Comparison of ENCODE assay signal across 15 mouse cellular contexts in the genomic region with DNA sequence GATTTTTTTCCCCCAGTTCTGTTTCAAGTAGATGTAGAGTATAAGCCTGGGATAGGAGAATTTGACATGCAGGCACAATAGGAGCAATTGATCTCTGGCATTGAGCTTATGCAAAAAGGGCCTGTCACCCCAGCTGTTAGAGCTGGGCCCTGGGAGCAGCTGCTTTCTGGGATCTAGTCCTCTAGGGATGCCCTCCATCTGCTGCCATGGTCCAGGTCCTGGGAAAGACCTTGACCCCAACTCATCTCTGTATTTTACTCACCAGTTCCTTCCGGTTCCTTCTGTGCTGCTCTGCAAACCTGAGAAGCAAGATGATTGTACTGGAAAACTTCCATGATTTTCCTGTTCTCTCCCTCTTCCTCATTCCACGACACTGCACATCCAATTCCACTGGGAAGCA.
DNase-seq lines count a peak whose midpoint lies in the region; ATAC-seq lines count a peak whose summit lies in the region.
"Had no signal": no experiment of that assay in that cellular context is flagged by ENCODE, and none has a peak within 500 bp of the region (broad histone marks: within the 10 kb centered on the region; RNA-seq: fewer than 3 reads in every experiment).

No protein-coding gene starts in this region.

- 60% methylated on average over 2 of the region's 2 CpGs for WGBS in forebrain, embryonic 12.5 days
- WGBS in forebrain, embryonic 10.5 days = 80% methylated on average over 2 of the region's 2 CpGs
- 77% methylated on average over 2 of the region's 2 CpGs for WGBS in embryonic facial prominence, embryonic 14.5 days
- 19% methylated on average over 2 of the region's 2 CpGs for WGBS in neural tube, embryonic 13.5 days

- H3K4me2 ChIP-seq in forebrain, embryonic 12.5 days = no peak overlapping the region
- no peak overlapping the region for H3K4me2 ChIP-seq in embryonic facial prominence, embryonic 14.5 days (ENCODE audit: low read depth, low read length)
- H3K4me2 ChIP-seq in neural tube, embryonic 13.5 days = no peak overlapping the region
- H3K4me2 ChIP-seq: heart, embryonic 11.5 days; liver, embryonic 12.5 days had no signal

- ATAC-seq in forebrain, embryonic 12.5 days (ENCODE audit: low FRiP score) = peak; percentile 69
- ATAC-seq in embryonic facial prominence, embryonic 14.5 days (ENCODE audit: low read depth) = 0 out of 2 replicates have a peak, but pooled peaks have one; percentile 47
- ATAC-seq in neural tube, embryonic 13.5 days (ENCODE audit: low read depth) = peak; percentile 54; the same call in 1 of the 2 replicates
- ATAC-seq in granulocyte monocyte progenitor cell, adult 5-6 weeks (replicated peaks; ENCODE audit: poor library complexity, severe bottlenecking) = no peak
- no peak for ATAC-seq in megakaryocyte, adult 5-6 weeks (ENCODE audit: poor library complexity, severe bottlenecking)
- ATAC-seq: activated CD4-positive, CD25-positive, alpha-beta regulatory T cell, adult 4 months; liver, embryonic 12.5 days had no signal

- DNase-seq in forebrain, embryonic 10.5 days (ENCODE audit: extremely low spot score, low spot score) = no peak
- DNase-seq in embryonic facial prominence, embryonic 14.5 days (ENCODE audit: low spot score) = peak; percentile 56
- DNase-seq in mesoderm, embryonic 11.5 days (ENCODE audit: low read depth, low spot score) = peak; percentile 63
- no peak for DNase-seq in heart, postnatal 10 days
- DNase-seq: kidney, adult 9 months; lung, postnatal 14 days; right cerebral cortex, adult 18-20 months; thymus, postnatal 14 days had no signal

- H3K36me3 ChIP-seq in forebrain, embryonic 12.5 days (replicated peaks) = no peaks in the 10 kb centered on the region
- no peaks in the 10 kb centered on the region for H3K36me3 ChIP-seq in forebrain, embryonic 10.5 days (replicated peaks)
- H3K36me3 ChIP-seq in embryonic facial prominence, embryonic 14.5 days (ENCODE audit: control insufficient read depth, insufficient read depth, low read length) = no peaks in the 10 kb centered on the region
- H3K36me3 ChIP-seq in neural tube, embryonic 13.5 days = no peaks in the 10 kb centered on the region

- no peaks in the 10 kb centered on the region for H3K27me3 ChIP-seq in forebrain, embryonic 12.5 days
- H3K27me3 ChIP-seq in forebrain, embryonic 10.5 days (ENCODE audit: poor library complexity, severe bottlenecking) = no peaks in the 10 kb centered on the region
- no peaks in the 10 kb centered on the region for H3K27me3 ChIP-seq in embryonic facial prominence, embryonic 14.5 days (replicated peaks; ENCODE audit: control insufficient read depth, insufficient read depth, low read length)
- H3K27me3 ChIP-seq in neural tube, embryonic 13.5 days = no peaks in the 10 kb centered on the region
- H3K27me3 ChIP-seq: liver, embryonic 12.5 days had no signal

- H3K4me3 ChIP-seq in forebrain, embryonic 12.5 days (replicated peaks) = no peak overlapping the region
- H3K4me3 ChIP-seq in forebrain, embryonic 10.5 days = no peak overlapping the region
- no peak overlapping the region for H3K4me3 ChIP-seq in embryonic facial prominence, embryonic 14.5 days (ENCODE audit: low read depth, low read length)
- no peak overlapping the region for H3K4me3 ChIP-seq in neural tube, embryonic 13.5 days
- H3K4me3 ChIP-seq: liver, embryonic 12.5 days had no signal

- intact Hi-C loops in heart, postnatal 10 days (cut with DNase I) = no loop called here

- no peak overlapping the region for H3K9ac ChIP-seq in forebrain, embryonic 12.5 days
- no peak overlapping the region for H3K9ac ChIP-seq in embryonic facial prominence, embryonic 14.5 days (ENCODE audit: low read depth, low read length)
- no peak overlapping the region for H3K9ac ChIP-seq in neural tube, embryonic 13.5 days
- H3K9ac ChIP-seq: liver, embryonic 12.5 days had no signal

- H3K9me3 ChIP-seq in forebrain, embryonic 12.5 days = no peaks in the 10 kb centered on the region
- H3K9me3 ChIP-seq in forebrain, embryonic 10.5 days = no peaks in the 10 kb centered on the region
- H3K9me3 ChIP-seq in embryonic facial prominence, embryonic 14.5 days (ENCODE audit: control insufficient read depth, low read length) = no peaks in the 10 kb centered on the region
- H3K9me3 ChIP-seq in neural tube, embryonic 13.5 days = no peaks in the 10 kb centered on the region
- H3K9me3 ChIP-seq: liver, embryonic 12.5 days had no signal

- H3K27ac ChIP-seq in forebrain, embryonic 12.5 days = peak overlapping the region; percentile 81
- H3K27ac ChIP-seq in forebrain, embryonic 10.5 days = no peak overlapping the region
- no peak overlapping the region for H3K27ac ChIP-seq in embryonic facial prominence, embryonic 14.5 days (replicated peaks; ENCODE audit: low read depth, low read length)
- H3K27ac ChIP-seq in neural tube, embryonic 13.5 days (replicated peaks) = peak overlapping the region; percentile 78
- H3K27ac ChIP-seq: liver, embryonic 12.5 days had no signal

- peaks cover 42% of the 10 kb centered on the region for H3K4me1 ChIP-seq in forebrain, embryonic 12.5 days
- H3K4me1 ChIP-seq in forebrain, embryonic 10.5 days = peaks cover 32% of the 10 kb centered on the region
- H3K4me1 ChIP-seq in embryonic facial prominence, embryonic 14.5 days (ENCODE audit: control insufficient read depth, insufficient read depth, low read length) = no peaks in the 10 kb centered on the region
- H3K4me1 ChIP-seq in neural tube, embryonic 13.5 days (replicated peaks) = peaks cover 51% of the 10 kb centered on the region

Comparison
In these comparisons a context has a peak if more than half of its experiments do, and no peak if none do; other contexts are left out.
1. H3K27ac ChIP-seq: peak in forebrain, embryonic 12.5 days (single experiment) and neural tube, embryonic 13.5 days (single experiment); none in forebrain, embryonic 10.5 days (single experiment) and embryonic facial prominence, embryonic 14.5 days (single experiment).
2. ATAC-seq: peak in forebrain, embryonic 12.5 days (single experiment), embryonic facial prominence, embryonic 14.5 days (single experiment) and neural tube, embryonic 13.5 days (single experiment); none in granulocyte monocyte progenitor cell, adult 5-6 weeks (single experiment) and megakaryocyte, adult 5-6 weeks (single experiment).
3. DNase-seq: peak in embryonic facial prominence, embryonic 14.5 days (single experiment) and mesoderm, embryonic 11.5 days (single experiment); none in forebrain, embryonic 10.5 days (single experiment) and heart, postnatal 10 days (0 of 2).